Mouse (Mus musculus) layer of hippocampus, postnatal 25 days (tissue): ENCODE results near the gene Bmpr2. TPM values are rescaled to one million over a fixed set of nuclear protein-coding genes. Genes with fewer than 3 reads are reported as not detected.

Experiments
- DNase-seq, 2 experiments: peaks; one replicate each; pipeline ENCODE4 v3.0.0; 2022; ENCODE audit warnings: mixed read lengths in 2 of 2, low spot score in 1 of 2; ENCODE audit errors: extremely low spot score in 1 of 2
- total RNA-seq, 2 experiments: library from RNA; stranded (reverse); gene quantifications; 2 replicates each; pipeline ENCODE4 v1.2.3; 2021

Bmpr2 gene
- total RNA-seq, 2 experiments from 2014 or later, result 83.2 to 97.1 TPM

DNA sequence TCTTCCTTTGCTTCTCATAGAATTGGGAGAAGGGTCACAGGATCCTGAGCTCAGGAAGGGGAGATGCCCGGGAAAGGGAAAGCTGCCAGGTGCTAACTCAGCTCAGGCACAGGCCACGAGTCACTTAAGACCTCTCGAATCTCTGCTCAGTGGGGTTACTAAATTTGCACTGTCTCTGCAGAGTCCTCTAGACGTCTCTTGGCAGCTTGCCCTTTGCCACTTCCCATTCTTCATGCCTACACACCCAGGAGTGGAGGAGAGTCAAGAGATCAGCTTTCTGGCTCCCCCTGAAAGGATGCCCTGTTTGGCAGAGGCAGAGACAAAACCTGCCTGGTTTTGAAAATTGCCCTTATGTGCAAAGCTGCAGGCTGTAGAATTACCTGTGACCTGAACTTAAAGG lies 132.3 kb downstream of the Bmpr2 start:
- DNase-seq, result peak in 1 of 2 experiments; percentile 25

DNA sequence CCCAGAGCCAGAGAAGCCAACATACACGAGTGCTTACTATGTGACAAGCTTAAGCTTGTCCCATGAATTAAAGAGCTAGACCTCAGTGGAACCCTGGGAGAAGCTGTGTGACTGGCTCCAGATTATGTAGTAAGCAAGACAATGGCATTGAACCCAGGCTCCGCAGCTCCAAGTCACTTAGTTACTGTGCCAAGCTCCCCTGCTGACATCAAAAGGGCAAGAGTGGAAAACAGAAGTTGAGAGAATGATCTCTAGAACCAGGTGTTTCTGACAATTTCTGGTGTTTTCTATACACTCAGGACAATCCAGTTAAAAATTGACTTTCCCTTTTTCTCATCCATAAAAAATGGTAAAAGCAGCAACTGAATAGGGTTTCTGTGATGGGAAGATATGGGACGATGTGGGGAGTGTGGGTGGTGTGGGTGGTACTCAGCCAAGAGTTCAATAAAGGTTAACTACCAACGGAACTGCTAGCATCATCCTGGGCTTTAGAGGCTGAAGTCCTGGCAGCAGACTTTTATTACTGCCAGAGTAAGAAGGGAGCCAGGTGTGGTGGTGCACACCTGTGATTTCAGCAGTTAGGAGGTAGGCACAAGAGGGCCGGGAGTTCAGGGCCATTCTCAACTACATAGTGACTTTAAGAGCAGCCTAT lies 134.1 kb downstream of the Bmpr2 start:
- no peak for DNase-seq

DNA sequence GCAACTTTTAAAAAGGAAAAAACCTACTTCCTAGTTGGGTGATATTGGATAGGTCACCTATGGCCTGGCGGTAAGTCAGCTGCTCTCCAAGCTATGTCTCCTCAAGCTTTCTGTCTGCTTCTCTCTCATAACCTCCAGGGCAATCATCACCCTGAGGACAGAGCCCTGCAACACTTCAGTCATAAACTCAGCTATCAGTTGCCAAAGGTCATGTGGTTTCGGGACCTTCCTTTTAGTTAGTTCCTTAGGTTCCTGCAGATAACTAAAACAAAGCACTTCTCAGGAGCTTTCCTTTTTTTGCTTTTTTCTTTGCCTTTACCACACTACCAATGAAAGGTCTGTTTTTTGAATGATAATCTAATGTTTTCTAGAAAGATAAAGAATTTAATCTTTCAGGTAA lies 136.5 kb downstream of the Bmpr2 start:
- DNase-seq, result no peak

DNA sequence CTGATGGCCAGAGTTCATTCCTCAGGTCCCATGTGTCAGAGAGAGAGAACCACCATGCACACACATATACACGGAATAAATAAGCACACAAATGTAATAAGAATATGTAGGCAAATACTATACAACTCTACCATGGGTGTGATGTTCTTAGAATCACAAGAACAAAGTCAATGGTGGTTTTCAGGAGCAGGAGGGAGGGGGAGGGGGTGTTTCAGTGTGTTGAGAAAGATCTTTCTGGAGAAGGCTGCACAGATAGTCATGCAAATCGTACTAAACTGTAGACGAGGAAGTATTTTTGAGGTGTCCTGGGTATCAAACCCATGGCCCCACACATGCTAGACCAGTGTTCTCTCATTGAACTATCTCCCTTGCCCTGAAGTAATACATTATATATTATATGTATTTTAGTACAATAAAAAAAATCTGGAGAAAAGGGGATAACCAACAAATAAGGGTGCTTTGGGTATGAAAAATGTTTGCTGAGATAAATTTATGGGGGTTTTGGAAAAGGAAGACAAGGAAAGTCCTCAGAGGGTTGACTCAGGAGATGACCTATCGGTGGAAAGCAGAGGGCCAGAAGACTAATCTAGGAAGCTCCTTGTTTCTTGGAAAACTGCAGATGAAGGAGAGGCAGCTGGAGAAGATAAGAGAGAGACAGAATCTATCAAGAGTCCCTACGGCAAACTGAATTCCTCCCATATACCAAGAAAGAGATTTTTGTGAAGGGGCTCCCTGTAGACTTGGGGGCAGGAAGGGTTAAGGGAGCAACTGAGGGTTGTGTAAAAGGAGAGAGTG lies 138.1 kb downstream of the Bmpr2 start:
- no peak for DNase-seq

DNA sequence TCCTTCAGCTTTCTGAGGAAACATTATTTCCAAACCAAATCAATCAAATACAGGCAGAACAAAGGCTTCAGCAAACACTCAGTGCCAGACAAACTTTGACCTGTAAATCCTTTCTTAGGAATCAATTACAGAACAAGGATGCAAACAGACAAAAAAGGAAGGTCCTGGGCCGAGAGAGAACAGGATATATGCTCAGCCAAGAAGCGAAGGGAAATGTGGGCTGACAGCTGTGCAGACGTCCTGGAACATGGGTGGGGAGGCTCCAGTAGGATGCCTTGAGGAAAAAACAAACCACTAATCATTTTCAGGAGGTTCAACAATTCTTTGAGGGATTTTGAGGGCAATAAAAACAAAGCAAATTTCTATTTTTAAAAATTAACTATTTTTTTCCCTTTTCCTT lies 139.4 kb downstream of the Bmpr2 start:
- no peak for DNase-seq

DNA sequence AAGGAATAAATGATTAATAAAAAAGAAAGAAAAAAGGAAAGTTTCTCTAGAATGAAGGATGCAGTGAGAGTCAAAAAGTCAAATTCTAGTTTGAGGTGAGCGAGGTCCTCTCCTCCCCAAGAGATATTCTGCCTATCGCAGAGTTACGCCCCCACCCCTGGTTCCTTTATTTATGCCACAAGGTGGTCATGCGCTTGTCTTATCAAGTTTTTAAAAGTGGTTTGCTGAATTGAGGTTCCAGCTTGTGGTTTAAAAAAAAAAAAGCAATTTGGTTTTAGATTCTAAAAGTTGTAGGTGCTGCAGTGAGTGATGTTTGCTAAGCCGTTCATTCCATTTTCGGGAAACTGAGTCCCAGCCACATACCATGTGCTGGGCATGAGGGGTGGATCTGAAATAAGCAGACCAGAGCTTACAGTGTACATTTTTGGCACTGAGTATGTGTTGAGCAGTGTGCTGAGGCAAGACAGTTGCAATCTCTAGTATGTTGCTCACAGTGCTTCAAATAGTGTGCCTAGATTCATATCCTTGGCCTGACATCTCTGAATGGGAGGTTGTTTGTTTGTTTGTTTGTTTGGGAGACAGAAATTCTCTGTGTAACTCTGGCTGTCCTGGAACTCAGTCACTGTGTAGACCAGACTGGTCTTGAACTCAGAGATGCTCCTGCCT lies 141.6 kb downstream of the Bmpr2 start:
- no peak for DNase-seq

DNA sequence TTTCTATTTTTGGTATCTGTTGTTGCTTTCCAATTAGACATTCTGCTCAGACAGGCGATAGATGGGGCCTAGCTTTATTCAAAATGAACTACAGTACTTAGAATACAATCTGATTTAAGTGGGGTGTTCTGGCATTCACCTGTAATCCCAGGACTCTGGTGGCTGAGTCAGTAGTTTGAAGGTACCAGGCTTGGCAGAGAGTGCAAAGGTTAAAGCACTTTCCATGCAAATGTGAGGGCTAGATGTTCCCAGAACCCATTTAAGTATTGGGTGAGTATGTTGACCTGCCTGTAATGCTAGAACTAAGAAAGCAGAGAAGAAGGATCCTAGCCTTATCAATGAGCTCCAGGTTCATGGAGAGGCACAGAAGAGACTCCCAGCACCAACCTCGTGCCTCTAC lies 142.7 kb downstream of the Bmpr2 start:
- DNase-seq, result no peak

DNA sequence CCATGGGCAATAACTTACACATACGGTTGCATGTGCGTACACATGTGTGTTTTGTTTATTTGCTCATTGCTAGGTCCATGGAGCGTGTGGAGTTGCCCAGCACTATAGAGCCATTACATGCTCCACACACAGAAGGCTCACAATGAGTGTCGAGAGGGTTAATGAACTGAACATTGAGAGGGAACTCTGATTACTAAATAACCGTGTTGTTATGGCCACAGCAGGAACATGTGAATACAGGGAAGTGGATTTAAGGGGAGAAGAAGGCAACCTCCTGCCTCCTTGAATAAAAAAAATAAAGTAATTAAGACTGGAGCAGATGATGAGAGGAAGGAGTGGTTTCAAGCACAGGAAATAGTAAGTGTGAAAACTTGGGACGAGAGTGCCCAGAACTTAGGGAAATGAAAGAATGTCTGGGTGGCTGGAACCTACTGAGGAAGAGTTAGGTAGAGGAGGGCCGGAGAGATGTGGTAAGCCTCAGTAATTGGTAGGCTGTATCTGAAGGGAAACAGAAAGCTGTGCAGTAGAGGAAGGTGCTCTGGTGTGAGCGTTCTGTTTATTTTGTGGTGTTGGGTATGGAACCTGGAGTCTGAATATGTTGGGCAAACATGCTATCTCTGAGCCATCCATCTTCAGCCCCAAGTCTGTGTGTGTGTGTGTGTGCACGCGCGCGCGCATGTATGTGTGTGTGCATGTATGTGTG lies 143.8 kb downstream of the Bmpr2 start:
- no peak for DNase-seq

DNA sequence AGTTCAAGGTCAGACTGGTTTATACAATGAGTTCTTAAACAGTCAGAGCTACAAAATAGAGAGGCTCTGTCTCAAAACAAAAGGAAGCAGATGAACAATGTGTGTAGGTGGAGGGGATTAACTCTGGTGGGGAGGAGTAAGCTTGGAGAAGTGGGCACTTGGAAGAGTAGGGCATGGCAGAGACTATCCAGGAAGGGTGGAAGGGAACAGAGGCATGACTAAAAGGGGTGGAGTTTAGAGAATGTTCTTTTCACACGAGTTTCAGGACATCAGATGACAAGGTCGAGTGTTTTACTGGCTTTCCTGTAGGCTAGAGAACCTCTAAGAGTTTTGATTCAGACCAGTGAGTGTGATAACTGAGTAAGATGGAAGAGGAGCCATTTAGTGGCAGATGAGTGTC lies 144.5 kb downstream of the Bmpr2 start:
- DNase-seq, result no peak

DNA sequence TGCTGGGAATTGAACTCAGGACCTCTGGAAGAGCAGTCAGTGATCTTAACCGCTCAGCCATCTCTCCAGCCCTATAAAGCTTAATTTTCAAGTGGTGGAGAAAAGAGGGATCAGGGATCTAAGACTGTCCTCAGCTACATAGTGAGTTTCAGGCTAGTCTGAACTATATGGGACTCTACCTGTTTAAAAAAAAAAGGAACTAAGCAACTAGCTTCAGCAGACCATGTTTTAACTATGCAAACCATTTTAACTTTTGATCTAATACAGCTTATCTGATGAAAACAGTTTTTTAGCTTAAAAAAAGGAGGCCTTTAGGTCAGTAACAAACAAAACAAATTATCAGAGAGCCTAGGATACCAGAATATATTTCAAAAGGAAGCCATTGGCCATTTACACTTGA lies 147.7 kb downstream of the Bmpr2 start:
- DNase-seq, result no peak

DNA sequence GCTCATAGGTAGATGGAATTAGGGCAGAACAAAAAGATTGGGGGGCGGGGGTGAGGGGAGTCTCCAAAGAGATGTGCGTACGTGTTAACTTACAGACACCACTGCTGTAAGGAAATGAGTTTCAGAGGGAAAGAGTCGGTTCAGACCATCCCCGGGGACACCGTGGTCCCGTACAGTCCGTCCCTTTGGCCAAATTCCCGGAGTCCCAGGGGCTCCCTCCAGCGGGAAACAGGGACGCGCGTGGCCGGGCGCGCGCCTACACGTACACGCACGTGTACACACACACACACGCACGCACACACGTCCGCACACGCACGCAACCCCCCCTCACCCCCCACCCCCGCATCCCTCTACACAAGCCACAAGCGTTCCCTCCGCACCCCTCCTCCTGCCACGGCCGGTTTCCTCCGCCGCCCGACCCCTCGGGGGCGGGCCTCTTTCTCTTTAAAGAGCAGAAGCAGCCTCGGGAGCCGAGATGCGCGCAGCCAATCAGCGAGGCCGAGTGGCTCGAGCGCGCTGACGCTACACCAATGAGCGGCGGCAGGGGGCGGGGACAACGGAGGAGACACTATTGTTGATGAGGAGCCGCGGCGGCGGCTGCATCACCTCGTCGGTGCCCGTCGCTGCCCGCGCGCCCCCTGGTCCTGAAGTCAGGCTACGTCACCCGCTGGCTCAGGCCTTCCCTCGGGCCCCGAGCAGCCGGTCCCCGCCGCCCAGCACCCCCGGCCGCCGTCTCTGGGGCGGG lies 149.4 kb downstream of the Bmpr2 start, which contains the start of gene Fam117b:
Fam117b (plus strand) TSS at position 594 of the 745 bp plus-strand sequence.
- peak; percentile 93 to 95 for DNase-seq

DNA sequence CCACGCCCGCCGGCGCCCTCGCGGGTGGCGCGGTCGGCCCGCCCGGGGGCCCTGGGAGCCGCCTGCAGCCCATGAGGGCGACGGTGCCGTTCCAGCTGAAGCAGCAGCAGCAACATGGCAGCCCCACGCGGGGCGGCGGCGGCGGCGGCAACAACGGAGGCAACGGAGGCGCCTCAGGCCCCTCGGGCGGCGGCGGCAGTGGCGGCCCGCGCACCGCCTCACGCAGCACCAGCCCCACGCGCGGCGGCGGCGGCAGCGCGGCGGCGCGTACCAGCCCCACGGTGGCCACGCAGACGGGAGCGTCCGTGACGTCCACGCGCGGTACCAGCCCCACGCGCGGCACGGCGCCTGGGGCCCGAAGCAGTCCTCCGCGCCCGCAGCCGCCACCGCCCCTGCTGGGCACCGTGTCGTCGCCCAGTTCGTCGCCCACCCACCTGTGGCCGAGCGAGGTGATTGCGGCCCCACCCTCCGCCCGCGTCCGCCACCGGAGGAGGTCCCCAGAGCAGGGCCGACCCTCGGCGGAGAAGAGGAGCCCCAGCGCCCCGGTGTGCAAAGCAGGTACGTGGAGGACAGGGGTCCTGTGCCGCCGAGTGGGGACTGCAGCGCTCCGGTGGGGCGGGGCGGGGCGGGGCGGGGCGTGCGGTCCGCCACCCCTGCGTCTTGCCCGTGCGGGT lies 150.1 kb downstream of the Bmpr2 start:
- DNase-seq, result peak; percentile 38 to 62

DNA sequence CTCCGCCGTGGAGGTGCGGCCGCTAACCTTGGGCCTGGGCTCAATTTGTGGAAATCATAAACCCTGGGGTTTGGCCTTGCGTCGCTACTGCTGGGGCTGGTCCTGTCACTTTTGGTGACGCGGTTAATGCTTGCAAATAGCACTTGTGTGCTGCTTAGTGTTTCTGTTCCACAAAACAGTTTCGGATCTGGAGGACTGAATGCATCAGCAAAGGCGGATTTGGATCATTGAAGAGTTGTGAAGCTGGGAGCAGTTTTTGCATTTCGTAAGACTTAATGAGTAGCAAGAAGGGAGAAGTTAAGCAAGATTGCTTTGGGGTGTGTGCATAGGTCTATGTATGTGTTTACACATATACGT lies 150.6 kb downstream of the Bmpr2 start:
- no peak for DNase-seq

DNA sequence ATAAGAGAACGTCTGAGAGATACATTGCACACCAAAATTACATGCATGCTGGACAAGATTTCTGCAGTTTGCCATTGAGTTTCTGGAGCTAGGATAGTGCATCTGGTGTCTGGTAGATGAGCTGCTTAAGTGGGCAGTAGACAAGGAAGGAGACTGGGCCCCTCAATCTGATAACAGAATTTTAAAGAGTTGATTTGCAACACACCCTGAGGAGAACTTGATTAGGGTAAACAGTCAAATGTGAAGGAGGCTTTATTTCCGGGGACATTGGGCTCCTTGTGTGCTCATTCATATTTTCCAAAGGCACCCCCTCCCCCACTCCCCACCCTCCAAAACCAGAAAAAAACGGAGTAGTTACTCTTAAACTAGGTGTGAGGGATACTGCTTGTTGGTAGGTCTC lies 151.6 kb downstream of the Bmpr2 start:
- DNase-seq, result no peak

DNA sequence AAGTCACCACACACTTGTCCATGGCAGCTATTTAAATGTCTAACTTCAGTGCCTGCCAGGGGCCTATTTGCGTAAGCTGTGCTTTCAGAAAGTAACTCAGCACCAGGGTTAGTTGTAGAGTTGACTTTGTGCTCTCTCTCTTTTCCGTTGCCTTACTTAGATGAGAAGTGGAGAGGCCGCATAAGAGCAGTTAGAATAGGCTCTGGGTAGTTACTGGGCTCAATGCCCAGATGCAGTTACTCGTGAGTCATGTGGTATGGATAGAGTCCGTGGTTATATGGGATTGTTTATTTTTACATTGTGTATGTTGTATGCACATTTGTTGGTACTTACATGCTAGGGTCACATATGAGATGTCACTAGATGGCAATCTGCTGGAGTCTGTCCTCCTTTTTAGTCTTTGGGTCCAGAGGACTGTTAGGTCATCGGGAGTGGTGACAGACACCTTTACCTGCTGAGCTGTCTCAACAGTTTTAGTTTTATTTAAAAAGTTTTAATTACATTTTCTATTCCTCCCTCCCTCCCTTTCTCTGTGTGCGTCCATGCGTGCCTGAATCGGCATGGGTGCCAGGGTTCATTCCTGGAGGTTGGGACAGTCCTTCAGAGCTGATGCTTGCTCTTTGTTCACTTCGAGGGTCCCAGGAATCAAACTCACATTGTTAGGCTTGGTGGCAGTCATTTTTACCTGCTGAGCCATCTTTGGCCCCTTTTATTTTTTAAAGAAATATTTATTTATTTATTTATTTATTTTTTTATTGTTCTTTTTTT lies 152.8 kb downstream of the Bmpr2 start:
- DNase-seq, result no peak

DNA sequence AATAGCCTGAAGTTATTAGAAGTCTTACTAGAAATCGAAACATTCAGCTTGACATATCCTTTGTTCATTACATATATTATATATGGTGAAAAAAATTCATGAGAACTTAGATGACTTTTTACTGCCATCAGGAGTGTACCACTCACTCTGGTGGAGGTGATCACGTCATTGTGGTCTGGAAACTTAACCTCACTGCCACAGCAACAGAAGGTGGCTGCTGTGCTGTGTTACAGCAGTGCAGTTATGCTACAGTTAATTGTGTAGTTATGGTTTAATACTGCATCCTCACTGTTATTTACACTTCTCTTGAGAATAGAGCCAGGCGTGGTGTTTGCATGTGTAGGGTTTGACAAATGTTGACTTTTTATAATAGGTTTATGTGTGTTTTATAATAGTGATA lies 154.2 kb downstream of the Bmpr2 start:
- DNase-seq, result no peak

DNA sequence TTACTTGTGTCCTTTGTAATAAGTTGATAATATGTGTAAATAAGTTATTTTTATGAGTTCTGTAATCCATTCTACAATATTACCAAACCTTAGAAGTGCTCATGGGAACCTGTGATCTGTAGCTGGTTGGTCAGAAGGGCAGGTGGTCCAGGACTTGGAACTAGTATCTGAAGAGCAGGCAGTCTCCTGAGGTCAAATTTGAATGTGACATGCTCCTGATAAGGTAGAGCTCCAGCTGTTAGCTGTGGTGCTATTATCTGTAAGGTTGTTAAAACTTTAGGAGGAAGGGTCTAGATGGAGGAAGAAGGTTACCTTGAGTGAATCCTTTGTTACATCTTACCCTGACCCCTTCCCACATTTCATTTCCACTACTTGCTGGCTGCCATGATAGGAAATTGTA lies 154.9 kb downstream of the Bmpr2 start:
- DNase-seq, result no peak

DNA sequence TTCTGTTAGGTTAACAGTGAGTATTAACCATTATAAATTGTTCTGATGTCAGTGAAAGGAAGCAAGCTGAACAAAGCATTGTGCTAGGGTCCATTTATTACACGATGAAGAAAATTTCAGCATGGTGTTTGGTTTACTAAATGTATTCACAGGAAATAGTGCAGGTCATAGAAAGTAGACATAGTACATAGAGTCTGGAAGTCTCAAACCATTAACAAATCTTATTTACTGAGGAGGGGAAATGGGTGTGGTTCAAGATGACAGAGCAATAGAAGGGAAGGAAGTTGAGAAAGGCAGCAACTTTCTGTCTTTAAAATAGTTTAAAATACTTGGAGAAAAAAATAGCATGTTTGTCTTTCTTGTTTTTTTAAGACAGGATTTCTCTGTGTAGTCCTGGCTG lies 160.0 kb downstream of the Bmpr2 start:
- DNase-seq, result no peak

DNA sequence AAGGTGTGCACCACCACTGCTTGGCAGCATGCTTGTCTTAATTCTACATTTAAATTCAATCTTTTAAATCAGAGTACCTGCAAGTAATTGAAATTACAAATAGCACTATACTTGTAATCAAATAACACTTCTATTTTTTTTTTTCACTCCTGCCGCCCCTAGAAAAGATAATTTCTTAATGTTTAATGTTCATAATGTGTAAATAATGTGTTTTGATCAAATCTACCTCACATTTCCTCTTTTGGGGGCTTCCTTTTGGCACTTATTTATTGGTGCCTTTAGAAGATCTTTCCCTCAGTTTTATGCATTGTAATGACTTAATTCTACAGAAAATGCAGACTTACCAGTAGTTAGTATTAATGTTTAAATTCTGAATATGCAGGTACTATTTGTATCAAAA lies 160.5 kb downstream of the Bmpr2 start:
- no peak for DNase-seq
